Mouse (Mus musculus): Measurements from ENCODE around the gene Adgrg3. TPM values are rescaled to one million over a fixed set of nuclear protein-coding genes. Genes with fewer than 3 reads are reported as not detected.
A peak's percentile ranks its signal among the peaks of the same experiment; 100 is the strongest.

Adgrg3 gene
- polyA plus RNA-seq, 1 experiment from 2014 or later: 2.8 TPM

DNA sequence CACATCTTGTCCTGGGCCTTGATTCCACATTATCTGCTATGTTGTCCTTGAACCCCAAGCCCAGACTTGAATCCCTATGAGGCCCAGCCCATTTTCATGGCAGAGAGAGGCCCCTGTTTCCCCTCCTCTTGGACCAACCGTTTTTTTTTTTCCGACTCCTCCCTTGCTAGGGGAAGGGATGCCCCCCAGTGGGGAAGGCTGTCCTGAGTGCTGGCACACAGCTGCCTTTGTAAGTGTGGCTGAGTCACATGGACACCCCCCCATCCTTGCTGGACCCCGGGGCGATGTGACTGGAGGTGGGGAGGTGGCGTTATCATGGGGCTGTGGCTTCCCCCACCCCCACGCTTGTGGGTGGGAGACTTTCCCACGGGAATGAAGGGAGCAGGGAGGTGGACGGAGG, 36.5 kb upstream of the Adgrg3 start:
- Histone ChIP-seq H3K36me3 (ENCODE audit: control insufficient read depth, insufficient read depth, low read length) (no peaks in the 10 kb centered on the region), H3K4me2 (no peak overlapping the region), H3K9ac (ENCODE audit: low read length) (no peak overlapping the region), H3K9me3 (ENCODE audit: control insufficient read depth, low read length) (no peaks in the 10 kb centered on the region), H3K27ac (ENCODE audit: low read depth, low read length) (no peak overlapping the region), H3K27me3 (ENCODE audit: control insufficient read depth, insufficient read depth, low read length) (peaks cover 3% of the 10 kb centered on the region; the same call in 1 of the 2 replicates), H3K4me1 (ENCODE audit: control insufficient read depth, insufficient read depth, low read length) (peaks cover 37% of the 10 kb centered on the region), H3K4me3 (ENCODE audit: low read depth, low read length) (no peak overlapping the region)
- ATAC-seq (ENCODE audit: low FRiP score): no peak
- WGBS: 60% methylated on average over 8 of the region's 8 CpGs
- no peak for DNase-seq (ENCODE audit: low spot score, missing footprints)

DNA sequence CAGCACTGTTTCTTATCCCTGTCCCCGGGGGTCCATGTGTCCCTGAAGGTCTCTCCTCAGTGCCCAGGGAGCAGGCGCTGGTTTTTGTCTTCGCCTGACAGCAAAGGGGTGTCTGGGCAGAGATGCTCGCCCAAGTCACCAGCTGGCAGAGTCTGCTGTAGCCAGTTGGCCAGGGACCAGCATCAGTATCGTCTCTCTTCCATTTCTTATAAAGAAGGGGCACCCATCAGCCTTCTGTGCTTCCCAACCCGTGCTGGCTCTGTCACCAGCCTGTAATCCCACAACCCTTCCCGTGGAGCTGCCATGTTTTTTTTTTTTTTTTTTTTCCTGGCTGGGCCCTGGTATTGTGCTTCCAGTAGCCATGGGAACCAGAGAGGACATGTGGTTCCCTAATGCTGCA, 35.6 kb upstream of the Adgrg3 start:
- Histone ChIP-seq H3K27me3 (ENCODE audit: control insufficient read depth, insufficient read depth, low read length) (no peaks in the 10 kb centered on the region; the same call in 1 of the 2 replicates), H3K36me3 (ENCODE audit: control insufficient read depth, insufficient read depth, low read length) (no peaks in the 10 kb centered on the region), H3K4me3 (ENCODE audit: low read depth, low read length) (no peak overlapping the region), H3K9me3 (ENCODE audit: control insufficient read depth, low read length) (no peaks in the 10 kb centered on the region), H3K27ac (ENCODE audit: low read depth, low read length) (no peak overlapping the region), H3K4me2 (no peak overlapping the region), H3K9ac (ENCODE audit: low read length) (no peak overlapping the region), H3K4me1 (ENCODE audit: control insufficient read depth, insufficient read depth, low read length) (peaks cover 37% of the 10 kb centered on the region)
- WGBS: 65% methylated on average over 7 of the region's 7 CpGs
- DNase-seq (ENCODE audit: low spot score, missing footprints) (no peak), ATAC-seq (ENCODE audit: low FRiP score) (no peak)

DNA sequence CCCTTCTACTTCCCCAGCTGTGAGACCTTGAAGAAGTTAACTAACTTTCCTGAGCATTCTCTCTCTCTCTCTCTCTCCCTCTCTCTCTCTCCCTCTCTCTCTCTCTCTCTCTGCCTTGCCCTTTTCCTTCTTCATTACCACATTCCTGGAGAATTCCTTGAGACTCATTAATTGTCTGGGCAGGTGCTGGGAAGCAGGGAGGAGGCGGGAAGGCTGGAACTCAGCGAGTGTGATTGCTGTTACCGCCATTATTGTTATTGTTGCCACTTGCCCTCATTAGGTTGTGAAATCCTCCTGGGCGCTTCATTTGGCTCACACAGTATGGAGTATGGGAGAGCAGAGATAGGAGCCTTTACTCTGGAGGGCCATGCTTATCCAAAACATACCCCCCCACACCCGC, 34.3 kb upstream of the Adgrg3 start:
- Histone ChIP-seq H3K4me3 (ENCODE audit: low read depth, low read length) (no peak overlapping the region), H3K9ac (ENCODE audit: low read length) (no peak overlapping the region), H3K36me3 (ENCODE audit: control insufficient read depth, insufficient read depth, low read length) (no peaks in the 10 kb centered on the region), H3K4me1 (ENCODE audit: control insufficient read depth, insufficient read depth, low read length) (peaks cover 32% of the 10 kb centered on the region), H3K4me2 (no peak overlapping the region), H3K9me3 (ENCODE audit: control insufficient read depth, low read length) (no peaks in the 10 kb centered on the region), H3K27me3 (ENCODE audit: control insufficient read depth, insufficient read depth, low read length) (no peaks in the 10 kb centered on the region), H3K27ac (ENCODE audit: low read depth, low read length) (no peak overlapping the region)
- peak; percentile 1; the same call in 1 of the 2 replicates for ATAC-seq (ENCODE audit: low FRiP score)
- WGBS: 28% methylated on average over 5 of the region's 5 CpGs
- DNase-seq (ENCODE audit: low spot score, missing footprints): no peak

DNA sequence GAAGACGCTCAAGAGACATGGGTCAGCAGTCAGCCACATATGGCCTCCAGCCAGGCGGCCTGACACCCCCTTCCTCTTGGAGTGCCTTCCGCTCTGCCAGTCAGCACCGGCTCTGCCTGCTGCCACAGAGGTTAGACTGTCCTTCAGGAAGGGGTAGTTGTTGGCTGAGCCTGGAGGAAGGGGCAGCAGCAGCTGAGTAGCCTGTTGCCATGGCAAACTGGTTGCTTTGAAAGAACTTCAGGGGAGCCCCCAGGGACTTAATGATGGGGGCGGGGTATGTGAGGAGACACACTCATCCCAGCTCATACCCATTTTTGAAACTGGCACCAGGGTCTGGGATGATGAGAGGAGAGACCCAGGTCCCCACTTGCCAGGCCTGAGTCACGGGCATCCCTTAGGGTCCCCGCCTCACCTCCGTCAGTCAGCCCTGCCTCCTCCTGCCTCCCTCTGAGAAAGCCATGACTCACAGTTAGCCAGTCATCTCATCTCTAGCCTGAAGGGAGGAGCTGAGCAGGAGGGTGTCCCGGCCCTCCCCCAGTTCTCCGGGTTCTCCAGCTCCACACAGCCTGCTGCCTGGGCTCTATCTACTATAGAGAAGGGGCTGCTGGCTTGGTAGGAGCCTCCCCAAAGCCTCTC, 33.5 kb upstream of the Adgrg3 start:
- H3K27me3 ChIP-seq (ENCODE audit: control insufficient read depth, insufficient read depth, low read length): no peaks in the 10 kb centered on the region
- WGBS: 8% methylated on average over 10 of the region's 10 CpGs
- no peaks in the 10 kb centered on the region for H3K36me3 ChIP-seq (ENCODE audit: control insufficient read depth, insufficient read depth, low read length)
- peak overlapping the region; percentile 15; the same call in 1 of the 2 replicates for H3K4me2 ChIP-seq
- H3K9me3 ChIP-seq (ENCODE audit: control insufficient read depth, low read length): no peaks in the 10 kb centered on the region
- no peak overlapping the region for H3K27ac ChIP-seq (ENCODE audit: low read depth, low read length)
- ATAC-seq (ENCODE audit: low FRiP score) (peak; percentile 75), DNase-seq (ENCODE audit: low spot score, missing footprints) (peak; percentile 93)
- peaks cover 30% of the 10 kb centered on the region for H3K4me1 ChIP-seq (ENCODE audit: control insufficient read depth, insufficient read depth, low read length)
- no peak overlapping the region for H3K4me3 ChIP-seq (ENCODE audit: low read depth, low read length)
- H3K9ac ChIP-seq (ENCODE audit: low read length): 0 out of 2 replicates have a peak overlapping the region, but pooled peaks have one; percentile 18

DNA sequence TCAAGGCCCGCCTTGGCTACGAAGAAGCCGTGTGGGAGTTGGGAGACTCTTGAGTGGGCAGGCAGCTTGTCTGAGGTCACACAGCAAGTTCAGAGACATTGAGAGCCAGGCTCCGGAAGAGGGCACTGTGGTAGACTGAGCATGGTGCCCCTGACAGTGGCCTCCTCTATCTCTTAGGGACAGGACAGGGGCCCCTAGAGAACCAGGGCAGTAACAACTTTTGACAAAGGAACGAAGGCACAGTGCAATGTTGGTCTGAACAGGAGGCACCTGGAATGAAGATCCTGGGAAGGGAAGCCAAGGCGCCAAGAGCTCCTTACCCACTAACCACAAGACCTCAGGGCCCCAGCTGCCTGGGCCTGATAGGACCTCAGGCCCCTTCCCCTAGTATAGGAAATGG, 32.5 kb upstream of the Adgrg3 start:
- ATAC-seq (ENCODE audit: low FRiP score): no peak
- H3K9me3 ChIP-seq (ENCODE audit: control insufficient read depth, low read length): no peaks in the 10 kb centered on the region
- 0 out of 2 replicates have a peak overlapping the region, but pooled peaks have one; percentile 6 for H3K4me2 ChIP-seq
- H3K4me1 ChIP-seq (ENCODE audit: control insufficient read depth, insufficient read depth, low read length): peaks cover 30% of the 10 kb centered on the region
- no peak overlapping the region for H3K4me3 ChIP-seq (ENCODE audit: low read depth, low read length)
- 92% methylated on average over 6 of the region's 6 CpGs for WGBS
- no peak overlapping the region for H3K27ac ChIP-seq (ENCODE audit: low read depth, low read length)
- H3K27me3 ChIP-seq (ENCODE audit: control insufficient read depth, insufficient read depth, low read length): no peaks in the 10 kb centered on the region
- no peaks in the 10 kb centered on the region for H3K36me3 ChIP-seq (ENCODE audit: control insufficient read depth, insufficient read depth, low read length)
- H3K9ac ChIP-seq (ENCODE audit: low read length): no peak overlapping the region
- DNase-seq (ENCODE audit: low spot score, missing footprints): no peak

DNA sequence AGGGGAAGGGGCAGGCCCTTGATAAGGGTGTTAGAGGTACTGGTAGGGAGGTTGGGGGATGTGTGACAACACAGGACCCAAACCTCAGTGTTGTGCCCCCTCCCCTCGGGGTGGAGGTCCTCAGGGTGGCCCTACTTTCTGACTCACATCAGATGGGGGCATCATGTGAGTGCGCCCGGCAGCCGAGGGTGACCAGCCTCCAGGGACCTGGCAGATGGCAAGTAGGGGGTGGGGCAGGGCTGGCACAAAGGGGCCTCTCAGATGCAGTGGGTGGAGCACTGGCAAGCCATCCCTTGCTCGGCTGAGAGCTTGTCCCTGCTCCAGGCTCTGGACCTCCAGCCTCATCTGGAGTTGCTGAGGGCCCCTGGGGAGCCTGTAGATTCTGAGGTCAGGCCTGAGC, 30.8 kb upstream of the Adgrg3 start:
- Histone ChIP-seq H3K9ac (ENCODE audit: low read length) (no peak overlapping the region), H3K4me3 (ENCODE audit: low read depth, low read length) (no peak overlapping the region), H3K36me3 (ENCODE audit: control insufficient read depth, insufficient read depth, low read length) (no peaks in the 10 kb centered on the region), H3K4me1 (ENCODE audit: control insufficient read depth, insufficient read depth, low read length) (peaks cover 28% of the 10 kb centered on the region), H3K27me3 (ENCODE audit: control insufficient read depth, insufficient read depth, low read length) (no peaks in the 10 kb centered on the region), H3K9me3 (ENCODE audit: control insufficient read depth, low read length) (no peaks in the 10 kb centered on the region), H3K4me2 (no peak overlapping the region), H3K27ac (ENCODE audit: low read depth, low read length) (no peak overlapping the region)
- ATAC-seq (ENCODE audit: low FRiP score) (no peak), DNase-seq (ENCODE audit: low spot score, missing footprints) (peak; percentile 69)
- 68% methylated on average over 5 of the region's 5 CpGs for WGBS

DNA sequence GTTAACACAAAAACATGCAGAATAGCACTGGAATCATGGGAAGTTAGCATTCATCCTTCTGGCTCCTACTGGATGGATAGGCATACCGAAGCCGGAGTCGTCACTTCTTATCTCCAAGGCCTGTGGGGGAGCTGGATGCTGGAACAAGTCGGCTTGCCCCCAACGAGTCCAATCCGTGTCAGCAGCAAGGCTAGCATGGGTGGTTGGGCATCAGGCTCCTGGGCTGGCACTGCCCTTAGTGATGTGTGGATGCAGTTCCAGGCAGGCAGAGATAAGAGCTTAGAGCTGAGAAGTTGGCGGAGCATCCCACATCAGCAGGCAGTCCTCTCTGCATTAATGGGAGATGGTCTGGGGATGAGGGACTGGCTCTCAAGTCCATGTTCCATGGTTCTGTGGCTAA, 29.9 kb upstream of the Adgrg3 start:
- Histone ChIP-seq H3K27me3 (ENCODE audit: control insufficient read depth, insufficient read depth, low read length) (no peaks in the 10 kb centered on the region), H3K27ac (ENCODE audit: low read depth, low read length) (no peak overlapping the region), H3K9ac (ENCODE audit: low read length) (no peak overlapping the region), H3K4me3 (ENCODE audit: low read depth, low read length) (no peak overlapping the region), H3K36me3 (ENCODE audit: control insufficient read depth, insufficient read depth, low read length) (no peaks in the 10 kb centered on the region), H3K9me3 (ENCODE audit: control insufficient read depth, low read length) (no peaks in the 10 kb centered on the region), H3K4me1 (ENCODE audit: control insufficient read depth, insufficient read depth, low read length) (peaks cover 28% of the 10 kb centered on the region), H3K4me2 (no peak overlapping the region)
- WGBS: 88% methylated on average over 7 of the region's 7 CpGs
- no peak for DNase-seq (ENCODE audit: low spot score, missing footprints)
- ATAC-seq (ENCODE audit: low FRiP score): no peak

DNA sequence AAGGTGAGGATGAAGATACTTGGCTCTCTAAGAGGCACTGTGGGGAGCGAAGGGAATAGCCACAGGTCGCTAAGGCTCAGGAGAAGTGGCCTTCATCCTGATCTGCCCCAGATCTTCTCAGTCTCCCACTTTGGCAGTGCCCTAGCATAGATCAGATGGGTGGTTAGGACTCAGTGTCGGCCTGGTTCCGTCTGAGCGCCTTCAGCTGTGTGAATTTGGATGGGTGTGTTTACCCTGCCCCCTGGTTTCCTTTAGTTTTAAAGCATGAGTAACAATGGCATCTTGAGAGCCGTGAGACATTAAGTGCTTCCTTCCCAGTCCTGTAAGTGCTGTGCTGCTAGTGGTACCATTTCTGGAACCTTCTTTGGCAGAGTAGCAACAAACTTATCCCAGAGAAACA, 28.9 kb upstream of the Adgrg3 start:
- Histone ChIP-seq H3K36me3 (ENCODE audit: control insufficient read depth, insufficient read depth, low read length) (no peaks in the 10 kb centered on the region), H3K27me3 (ENCODE audit: control insufficient read depth, insufficient read depth, low read length) (no peaks in the 10 kb centered on the region), H3K4me1 (ENCODE audit: control insufficient read depth, insufficient read depth, low read length) (peaks cover 30% of the 10 kb centered on the region), H3K4me3 (ENCODE audit: low read depth, low read length) (no peak overlapping the region), H3K4me2 (no peak overlapping the region), H3K9ac (ENCODE audit: low read length) (no peak overlapping the region), H3K27ac (ENCODE audit: low read depth, low read length) (no peak overlapping the region), H3K9me3 (ENCODE audit: control insufficient read depth, low read length) (no peaks in the 10 kb centered on the region)
- WGBS: 84% methylated on average over 6 of the region's 6 CpGs
- DNase-seq (ENCODE audit: low spot score, missing footprints): no peak
- no peak for ATAC-seq (ENCODE audit: low FRiP score)

DNA sequence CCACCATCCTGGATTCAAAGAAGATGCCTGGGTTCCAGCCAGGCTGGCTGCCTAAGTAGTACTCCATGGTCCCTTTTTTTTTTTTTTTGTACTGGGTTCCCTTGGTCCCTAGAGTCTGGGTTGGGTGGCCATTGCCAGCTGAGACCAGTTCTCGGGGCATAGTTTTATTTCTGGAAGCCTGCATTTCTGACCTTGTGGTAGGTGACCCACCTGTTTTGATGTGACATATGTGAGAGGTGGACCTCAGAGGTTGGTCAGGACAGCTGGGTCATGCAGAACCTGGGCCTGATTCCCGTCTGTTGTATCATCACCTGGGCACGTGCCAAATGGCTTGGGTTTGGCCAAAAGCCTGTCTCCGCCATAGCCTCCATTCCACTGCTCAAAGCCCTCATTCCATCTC, 27.8 kb upstream of the Adgrg3 start:
- H3K27ac ChIP-seq (ENCODE audit: low read depth, low read length): no peak overlapping the region
- H3K27me3 ChIP-seq (ENCODE audit: control insufficient read depth, insufficient read depth, low read length): no peaks in the 10 kb centered on the region
- ATAC-seq (ENCODE audit: low FRiP score) (no peak), DNase-seq (ENCODE audit: low spot score, missing footprints) (no peak)
- peaks cover 22% of the 10 kb centered on the region for H3K4me1 ChIP-seq (ENCODE audit: control insufficient read depth, insufficient read depth, low read length)
- no peaks in the 10 kb centered on the region for H3K9me3 ChIP-seq (ENCODE audit: control insufficient read depth, low read length)
- no peak overlapping the region for H3K4me2 ChIP-seq
- H3K4me3 ChIP-seq (ENCODE audit: low read depth, low read length): no peak overlapping the region
- H3K36me3 ChIP-seq (ENCODE audit: control insufficient read depth, insufficient read depth, low read length): no peaks in the 10 kb centered on the region
- 97% methylated on average over 4 of the region's 4 CpGs for WGBS
- no peak overlapping the region for H3K9ac ChIP-seq (ENCODE audit: low read length)

All from midbrain, embryonic 11.5 days (tissue).